Mouse (Mus musculus): ENCODE measurements at regions not wholly inside any gene's neighbourhood (a gene's known extent, or its start where the extent isn't known, plus 50 kb on each side); places are given as distances from the start of the nearest gene placed in this dataset.
A peak's percentile ranks its signal among the peaks of the same experiment; 100 is the strongest.

DNA sequence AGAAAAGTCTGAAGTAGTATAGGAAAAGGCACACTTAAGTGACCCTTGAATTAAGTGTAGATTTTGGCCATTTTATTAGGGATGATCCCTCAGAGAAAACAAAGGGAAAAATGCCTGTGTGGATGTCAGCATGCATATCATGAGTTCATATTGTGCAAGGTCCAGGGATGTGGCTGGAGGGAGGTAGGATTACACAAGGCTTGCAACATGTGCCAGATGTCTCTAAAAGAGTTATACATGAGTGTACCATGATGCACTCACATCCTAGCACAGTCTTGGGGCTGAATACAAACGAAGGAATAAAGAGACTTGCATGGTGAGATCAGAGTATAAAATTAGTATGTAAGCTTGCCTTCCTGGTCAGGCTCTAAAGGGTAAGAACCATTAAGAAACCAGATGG lies 233.7 kb upstream of the Ldb2 start:
- no peak for DNase-seq (ENCODE audit: low spot score)

DNA sequence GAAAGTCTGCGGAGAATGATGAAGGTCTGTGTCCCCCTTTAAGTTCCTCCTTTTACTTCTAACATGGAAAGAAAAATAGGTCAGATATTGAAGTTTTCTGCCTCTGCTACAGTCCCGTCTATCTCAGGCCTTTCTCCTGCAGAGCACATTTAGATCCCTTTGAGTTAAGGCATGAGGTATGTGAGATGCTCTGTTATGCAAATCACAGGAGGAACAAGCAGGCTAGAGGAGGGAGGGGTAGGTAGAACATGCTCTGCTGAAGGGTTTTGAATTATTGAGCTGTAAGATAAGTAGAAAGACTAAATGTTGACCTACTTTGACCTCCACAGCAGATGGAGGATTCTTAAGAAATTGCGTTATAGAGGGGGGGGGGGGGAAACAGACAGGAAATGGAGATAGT lies 228.4 kb upstream of the Ldb2 start:
- DNase-seq (ENCODE audit: low spot score) = no peak

DNA sequence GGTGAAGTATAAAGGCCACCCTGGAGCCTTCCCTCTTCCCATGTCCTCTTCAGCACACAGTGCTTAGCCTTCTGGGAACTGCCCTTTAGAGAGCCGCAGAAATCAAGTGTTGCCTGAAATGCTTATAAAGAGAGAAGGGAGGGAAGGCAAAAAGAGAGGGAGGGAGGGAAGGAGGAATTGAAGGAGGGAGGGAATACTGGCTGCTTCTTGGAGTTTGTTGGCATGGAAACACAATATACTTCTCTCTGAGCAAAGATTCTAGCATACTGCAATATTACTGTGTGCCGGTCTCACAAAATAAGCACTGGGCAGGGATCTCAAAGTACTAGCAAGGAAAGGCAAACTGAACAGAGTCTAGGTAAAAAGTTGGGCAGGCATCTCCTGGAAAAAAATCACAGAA lies 225.9 kb upstream of the Ldb2 start:
- DNase-seq (ENCODE audit: low spot score) = no peak

DNA sequence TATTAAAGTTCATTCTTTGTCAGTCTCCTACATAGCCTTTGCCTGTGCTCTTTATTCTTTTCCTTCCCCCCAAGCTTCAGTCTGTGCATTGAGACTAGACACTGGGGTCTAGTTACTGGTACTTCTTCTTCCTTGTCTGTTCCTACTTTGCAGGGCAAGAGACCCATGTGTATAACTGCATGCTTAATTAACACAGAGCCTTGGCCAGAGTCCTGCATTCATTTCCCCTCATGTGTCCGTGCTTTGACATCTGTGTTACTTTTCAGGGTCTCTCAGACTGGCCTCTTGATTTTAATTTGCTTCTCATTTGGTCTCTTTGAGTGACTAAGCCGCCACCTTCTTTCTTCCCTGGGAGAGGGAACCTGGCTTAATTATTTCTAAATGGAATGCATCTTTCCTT lies 208.4 kb upstream of the Ldb2 start:
- no peak for DNase-seq (ENCODE audit: low spot score)

DNA sequence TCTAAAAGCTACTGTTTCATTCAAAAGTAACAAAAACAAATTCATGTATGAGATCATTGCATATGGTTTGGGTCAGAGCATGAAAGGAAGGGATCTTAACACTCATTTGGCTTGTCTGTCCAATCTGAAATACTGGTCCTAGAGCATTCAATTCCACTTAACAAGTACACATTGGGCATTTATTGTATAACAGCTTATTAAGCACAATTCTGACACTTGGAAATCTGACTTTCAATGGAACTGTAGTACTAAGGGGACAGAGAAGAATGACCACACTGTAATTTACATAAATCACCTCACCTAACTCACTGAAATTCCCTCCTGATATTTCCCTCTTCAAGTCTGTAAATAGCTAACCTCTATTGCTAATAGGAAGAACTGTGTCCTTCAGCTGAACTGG lies 201.5 kb upstream of the Ldb2 start:
- no peak for DNase-seq (ENCODE audit: low spot score)

DNA sequence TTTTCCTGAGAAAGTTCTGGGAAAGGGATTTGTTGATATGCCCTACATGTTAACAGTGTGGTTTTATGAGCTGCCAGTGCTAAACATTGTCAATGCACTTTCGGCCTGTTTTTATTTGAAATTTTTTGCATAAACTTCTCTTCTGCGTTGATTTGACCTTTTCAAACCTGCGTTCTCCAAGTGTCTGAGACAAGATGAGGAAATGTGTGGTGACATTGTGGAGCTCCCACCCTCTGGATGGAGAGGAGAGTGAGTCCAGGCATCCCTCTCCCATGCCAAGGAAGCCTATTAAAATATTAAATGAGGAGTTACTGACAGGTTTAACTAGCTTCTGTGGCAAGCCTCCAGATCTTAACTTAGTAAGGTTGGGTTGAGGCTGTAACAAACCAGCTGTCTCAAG lies 199.6 kb upstream of the Ldb2 start:
- DNase-seq (ENCODE audit: low spot score) = no peak

DNA sequence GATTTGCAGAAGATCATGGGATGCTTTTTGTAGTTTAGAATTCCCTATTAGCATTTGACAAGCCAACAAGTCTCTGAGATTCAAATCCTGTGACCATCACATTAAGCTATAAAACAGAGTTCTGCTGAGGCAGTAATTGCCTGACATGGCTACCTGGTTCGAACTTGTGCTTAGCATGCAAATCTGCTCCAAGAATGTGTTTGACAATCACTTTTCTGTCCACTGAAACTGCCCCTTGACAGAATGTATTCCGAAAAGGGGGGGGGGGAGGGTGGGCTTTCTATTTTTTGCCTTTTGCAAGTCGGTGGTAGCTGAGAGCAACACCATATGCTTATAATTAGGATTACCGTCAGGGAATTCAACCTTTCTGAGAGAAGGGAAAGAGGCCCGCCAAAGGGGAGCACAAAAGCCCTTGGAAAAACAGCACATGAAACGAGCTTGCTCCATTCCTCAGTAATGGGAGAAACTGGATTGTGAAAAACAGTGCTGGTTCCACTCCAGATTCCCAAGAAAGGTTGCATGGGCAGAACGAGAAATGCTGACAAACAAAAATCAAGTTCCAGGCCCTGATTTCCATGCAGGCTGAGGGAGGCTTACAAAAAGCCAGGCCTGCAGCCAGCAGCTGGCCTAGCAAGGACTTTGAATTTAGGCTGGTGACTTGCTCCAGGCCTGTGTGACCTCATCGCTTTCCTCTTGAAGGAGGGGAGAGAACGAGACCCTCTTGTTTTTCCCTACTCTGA lies 176.1 kb upstream of the Ldb2 start:
- DNase-seq (ENCODE audit: low spot score) = peak; percentile 7

DNA sequence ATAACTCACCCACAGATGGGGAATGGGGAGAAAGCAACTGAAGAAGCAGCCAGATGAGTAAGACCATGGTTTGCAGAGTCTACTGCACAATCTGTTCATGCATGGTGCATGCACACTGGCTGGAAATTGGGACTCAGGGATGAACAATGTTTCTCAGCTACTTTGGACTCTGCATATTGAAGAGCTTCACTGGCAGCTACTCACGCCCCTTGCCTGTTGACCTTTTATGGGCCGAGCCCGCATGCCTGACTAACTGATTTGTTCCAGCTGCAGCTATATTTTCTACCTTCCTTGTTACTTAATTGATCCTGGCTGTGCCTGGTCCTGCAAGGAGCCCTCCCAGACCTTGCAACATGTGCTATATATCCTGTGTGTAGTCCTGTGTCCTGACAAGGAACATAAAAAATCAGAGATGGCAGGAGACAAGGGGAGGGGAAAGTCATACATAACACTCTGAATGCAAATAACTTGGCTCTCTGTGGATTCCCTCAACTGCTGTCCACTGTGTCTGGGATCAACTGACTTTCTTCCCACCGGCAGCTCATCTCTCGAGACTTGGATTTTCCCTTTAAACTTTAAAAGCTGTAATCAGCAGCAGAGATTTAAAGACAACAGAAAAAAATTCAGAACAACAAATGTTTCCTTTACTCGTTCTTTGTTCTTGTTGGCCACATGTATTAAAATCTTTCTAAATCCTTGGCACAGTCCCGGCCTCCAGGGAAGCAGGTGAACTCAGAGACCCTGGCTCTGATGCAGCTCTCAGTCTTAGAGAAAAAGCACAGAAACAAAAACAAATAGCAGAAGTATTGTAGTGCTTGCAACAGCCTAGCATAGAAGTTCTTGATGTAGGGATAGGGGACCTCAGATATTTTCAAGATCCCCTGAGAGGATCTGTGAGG lies 143.8 kb upstream of the Ldb2 start:
- peak; percentile 9 for DNase-seq (ENCODE audit: low spot score)

DNA sequence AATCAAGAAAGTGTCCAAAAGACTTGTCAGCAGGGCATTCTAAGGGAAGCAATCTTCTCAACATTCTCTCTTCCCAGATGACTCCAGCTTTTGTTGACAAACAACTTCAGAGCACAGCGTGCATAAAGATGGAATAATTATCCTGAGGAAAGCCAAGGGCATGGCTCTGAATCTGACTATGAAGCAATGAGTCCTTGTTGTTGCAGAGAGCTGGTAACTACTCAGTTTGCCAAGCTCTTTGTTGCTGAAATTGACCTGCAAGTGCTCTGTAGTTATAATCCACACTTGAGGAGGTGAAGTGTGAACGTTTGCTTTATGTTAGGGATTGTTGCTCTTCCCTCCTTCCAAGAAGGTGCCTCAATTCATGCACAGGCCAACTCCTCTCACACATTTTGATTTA lies 143.1 kb upstream of the Ldb2 start:
- DNase-seq (ENCODE audit: low spot score) = no peak

DNA sequence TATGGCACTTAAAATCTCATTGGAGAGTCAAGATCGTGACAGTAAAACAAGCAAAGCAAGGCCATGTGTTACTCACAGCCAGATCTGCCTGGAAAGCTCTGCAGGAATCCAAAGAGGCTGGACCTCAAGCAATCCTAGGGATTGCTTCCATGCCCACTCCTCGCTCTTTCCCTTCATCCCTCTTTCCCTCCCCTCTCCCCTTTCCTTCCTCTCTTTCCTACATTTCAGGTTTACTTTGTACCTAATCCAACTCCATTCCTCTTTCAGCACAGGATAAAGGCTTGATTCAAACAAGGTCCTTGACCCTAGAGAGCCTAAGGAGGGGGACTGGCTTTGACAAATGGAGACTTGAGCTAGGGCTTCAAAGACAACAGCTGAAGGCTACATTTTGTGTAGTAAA lies 126.0 kb upstream of the Ldb2 start:
- no peak for DNase-seq (ENCODE audit: low spot score)

DNA sequence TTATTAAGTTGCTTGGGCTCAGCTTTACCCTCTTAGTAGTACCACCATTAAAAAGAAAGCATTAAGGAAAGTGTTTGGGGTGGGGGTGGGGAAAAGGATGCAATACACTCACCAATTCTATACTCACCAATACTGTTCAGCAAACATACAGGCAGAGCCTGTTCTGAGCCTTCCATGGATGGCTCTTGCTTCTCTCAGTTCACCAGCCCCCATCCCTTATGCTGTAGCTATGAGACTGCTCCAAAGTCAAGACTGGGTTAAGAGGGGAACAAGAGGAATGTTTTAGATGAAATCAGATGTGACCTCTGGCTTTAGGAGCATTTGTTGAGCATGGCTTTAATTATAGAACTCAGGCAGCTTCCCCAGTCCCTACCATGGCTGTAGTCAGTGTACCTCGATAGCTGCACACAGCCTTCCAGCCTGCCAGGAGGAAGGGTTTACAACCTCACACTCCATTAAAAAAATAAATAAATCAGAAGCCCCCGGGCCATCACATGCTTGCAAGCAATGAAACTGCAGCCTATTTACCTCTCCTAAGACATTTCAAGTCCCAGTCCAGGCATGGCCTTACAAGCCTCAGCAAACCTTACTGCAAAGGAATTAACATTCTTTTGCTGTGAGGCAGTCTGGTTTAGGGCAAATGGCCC lies 122.8 kb upstream of the Ldb2 start:
- no peak for DNase-seq (ENCODE audit: low spot score)

DNA sequence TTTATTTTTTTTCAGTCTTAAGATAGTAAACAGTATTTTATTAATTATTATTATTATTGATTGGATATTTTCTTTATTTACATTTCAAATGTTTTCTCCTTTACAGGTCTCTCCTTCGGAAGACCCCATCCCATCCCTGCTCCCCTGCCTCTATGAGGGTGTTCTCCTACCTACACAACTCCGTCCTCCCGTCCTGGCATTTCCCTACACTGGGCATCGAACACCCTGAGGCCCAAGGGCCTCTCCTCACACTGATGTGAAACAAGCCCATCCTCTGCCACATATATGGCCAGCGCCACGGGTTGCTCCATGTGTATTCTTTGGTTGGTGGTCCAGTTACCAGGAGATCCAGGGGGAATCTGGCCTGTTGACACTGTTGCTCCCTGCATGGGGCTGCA lies 118.3 kb upstream of the Ldb2 start:
- DNase-seq (ENCODE audit: low spot score) = no peak

DNA sequence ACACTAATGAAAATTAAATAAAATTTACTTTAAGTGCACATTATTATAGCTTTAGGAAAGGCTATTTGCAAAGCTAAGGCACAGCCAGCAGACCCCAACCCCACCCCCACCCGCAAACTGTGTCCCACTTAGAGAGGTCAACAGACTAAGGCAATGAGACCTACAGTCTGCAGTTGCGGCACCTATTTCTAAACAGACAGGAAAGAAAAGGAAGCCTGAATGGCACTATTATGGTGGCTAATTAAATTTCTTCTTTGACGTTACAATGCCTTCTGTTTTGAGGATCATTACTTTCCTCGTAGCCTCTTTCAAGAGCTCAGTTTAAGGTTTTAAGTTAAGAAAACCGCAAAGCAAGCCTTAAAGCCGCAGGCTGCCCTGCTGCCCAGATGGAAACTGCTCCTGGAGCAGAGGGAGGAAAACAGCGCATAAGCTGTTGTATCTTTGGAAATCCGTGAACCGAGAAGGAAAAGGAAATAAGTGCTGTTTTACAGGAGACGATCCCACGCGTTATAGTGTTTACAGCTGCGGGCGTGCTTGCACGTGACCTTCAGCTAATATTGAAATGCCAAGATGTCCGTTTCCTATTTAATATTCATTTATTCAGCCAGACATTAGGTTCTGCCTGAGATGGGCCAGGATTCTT lies 117.8 kb upstream of the Ldb2 start:
- DNase-seq (ENCODE audit: low spot score) = no peak

DNA sequence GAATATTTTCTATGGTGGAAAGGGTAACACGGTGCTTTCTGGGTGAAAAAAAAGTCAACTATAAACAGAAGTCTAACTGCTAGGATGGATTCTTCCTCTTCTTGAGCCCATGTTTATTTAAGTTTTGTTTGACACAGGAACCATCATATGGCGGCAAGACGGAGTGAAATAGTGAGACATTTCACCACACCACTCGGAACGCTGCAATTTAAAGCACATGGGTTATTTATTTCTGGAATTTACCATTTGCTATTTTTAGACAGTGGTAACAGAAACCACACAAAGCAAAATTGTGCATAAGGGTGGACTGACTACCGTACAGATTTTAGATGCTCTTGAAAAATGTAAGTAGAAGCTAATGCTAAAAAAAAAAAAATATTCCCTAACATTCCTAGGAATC lies 103.1 kb upstream of the Ldb2 start:
- DNase-seq (ENCODE audit: low spot score) = no peak

DNA sequence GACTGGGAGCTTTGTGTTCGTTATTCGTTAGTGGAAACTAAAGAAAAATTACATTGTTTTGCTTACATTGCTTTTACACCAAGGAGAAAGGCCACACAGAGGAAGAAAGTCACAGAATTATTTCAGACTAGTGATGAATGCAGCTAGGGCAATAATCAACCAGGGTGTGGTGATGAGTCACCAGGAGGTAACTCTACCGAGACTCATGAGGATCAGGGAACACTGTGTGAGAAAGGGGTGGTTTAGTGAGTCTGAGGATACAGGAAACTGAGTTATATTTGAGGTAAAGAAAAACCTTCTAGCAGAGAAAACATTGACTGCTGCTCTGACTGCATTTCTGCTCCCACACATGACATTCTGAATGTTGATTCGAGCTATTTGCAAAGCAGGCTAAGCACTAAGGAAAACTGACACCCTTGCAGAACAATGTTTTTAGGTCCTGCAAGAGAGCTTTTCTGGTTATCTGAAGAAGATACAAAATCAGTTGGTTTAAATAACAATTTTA lies 87.1 kb upstream of the Ldb2 start:
- no peak for DNase-seq (ENCODE audit: low spot score)

DNA sequence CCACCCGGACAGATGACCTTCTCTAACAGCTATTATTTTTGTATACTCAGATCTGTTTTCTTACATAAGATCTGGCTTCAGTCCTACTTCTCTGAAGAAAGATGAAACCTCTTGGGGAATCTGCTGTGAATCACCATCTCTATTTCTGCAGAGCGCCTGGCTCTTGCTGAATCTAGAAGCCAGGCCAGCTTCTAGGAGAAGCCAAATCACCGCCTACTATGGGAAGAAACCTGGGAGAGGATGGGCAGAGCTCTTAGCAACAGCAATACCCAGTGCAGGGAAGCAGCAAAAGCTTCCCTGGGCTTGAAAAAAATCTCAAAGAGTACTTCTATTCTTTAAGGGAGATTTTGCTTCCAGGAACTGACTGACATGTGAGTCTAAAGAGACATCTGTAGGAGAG lies 77.5 kb upstream of the Ldb2 start:
- DNase-seq (ENCODE audit: low spot score) = no peak

DNA sequence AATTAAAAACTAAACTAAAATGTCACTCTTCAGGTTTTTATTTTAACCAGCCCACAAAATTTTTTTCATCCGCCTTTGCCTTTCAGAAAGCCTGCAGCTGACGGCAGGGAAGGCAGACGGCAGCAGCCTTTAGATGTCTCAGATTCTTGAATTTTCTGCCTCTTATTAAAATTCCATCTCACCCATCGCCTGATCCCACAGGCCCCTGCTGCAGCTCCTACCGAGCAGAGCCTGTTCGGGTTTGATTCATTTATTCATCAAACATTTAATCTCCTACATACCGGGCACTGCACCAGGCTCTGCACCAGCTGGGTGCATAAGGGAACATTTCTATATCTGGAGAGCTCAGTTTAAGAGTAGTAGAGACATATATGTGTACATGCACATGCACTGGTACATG lies 72.8 kb upstream of the Ldb2 start:
- DNase-seq (ENCODE audit: low spot score) = no peak

DNA sequence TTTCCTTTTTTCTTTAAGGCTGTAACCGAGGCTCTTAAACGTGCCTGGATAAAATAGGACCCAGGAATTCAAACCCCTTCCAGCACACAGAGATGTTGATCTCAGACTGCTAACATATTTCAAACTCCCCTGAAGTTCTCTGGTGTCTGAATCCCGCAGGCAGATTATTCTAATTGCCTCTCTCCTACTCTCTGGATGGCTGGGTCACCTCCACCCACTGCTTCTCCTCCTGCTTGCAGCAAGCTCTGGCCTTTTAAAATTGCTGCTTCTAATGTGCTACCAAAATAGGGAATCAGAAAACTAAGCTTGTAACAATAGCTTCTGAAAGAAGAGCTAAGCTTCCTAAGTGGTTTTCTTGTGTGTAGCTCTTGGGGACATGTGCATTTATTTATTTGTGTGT lies 64.4 kb upstream of the Ldb2 start:
- DNase-seq (ENCODE audit: low spot score) = no peak

DNA sequence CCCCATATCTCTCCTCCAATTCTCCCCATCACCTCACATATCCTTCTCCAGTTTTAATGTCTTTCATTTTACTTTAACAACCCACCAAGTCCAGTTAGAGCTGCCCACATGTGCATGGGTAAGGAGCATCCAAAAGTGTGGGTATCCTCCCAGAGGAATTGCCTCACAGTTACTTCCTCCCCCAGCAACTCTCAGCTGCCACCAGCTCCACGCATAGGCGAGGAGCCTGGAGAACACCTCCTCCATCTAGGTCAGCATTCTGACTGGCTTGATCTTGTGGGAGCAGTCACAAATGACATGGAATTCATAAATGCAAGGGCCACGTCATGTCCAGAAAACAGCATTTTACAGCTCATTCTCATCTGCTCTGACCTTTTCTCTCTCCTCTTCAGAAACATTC lies 63.9 kb upstream of the Ldb2 start:
- no peak for DNase-seq (ENCODE audit: low spot score)

DNA sequence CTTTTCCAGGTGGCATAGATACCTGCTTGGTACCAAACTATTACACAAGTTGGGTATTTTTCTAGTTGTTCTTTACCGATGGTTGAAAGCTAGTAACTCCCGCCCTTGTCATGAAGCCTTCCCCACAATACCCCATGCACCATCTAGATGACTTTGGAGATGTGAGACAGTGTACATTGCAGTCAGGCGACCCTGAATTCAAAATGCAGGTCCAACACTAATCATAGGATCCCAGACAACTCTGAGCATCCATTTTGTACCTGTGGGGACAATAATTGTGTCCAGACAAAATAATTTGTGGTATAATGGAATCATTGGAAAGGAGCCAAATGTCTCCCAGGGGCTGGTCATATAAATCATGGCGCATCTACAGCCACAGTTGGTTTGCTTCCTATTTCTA lies 54.7 kb upstream of the Ldb2 start:
- DNase-seq (ENCODE audit: low spot score) = no peak
